Mouse (Mus musculus) thymus, adult 2 months (tissue): ENCODE measurements at regions not wholly inside any gene's neighbourhood (a gene's known extent, or its start where the extent isn't known, plus 50 kb on each side); places are given as distances from the start of the nearest gene placed in this dataset.

ENCODE experiments used
- CTCF ChIP-seq: fragments of 200-500 bp; IDR thresholded peaks from 2 replicates; pipeline ENCODE4 v1.5.1; 2012; ENCODE audit warnings: mild to moderate bottlenecking, control low read depth, low read length, moderate library complexity, borderline replicate concordance; ENCODE audit not compliant: control insufficient read depth, poor library complexity, insufficient read depth; ENCODE audit errors: extremely low read depth
- POLR2A ChIP-seq: fragments of 200-500 bp; IDR thresholded peaks from 2 replicates; pipeline ENCODE4 v1.6.1; 2012; ENCODE audit warnings: mild to moderate bottlenecking, low read length, control low read depth, moderate library complexity; ENCODE audit not compliant: control insufficient read depth, poor library complexity, insufficient read depth; ENCODE audit errors: extremely low read depth

- TF ChIP-seq CTCF (no peak), POLR2A (no peak)
Measured at GRCm38 (mm10) chr11:71581775-71582174, 167.9 kb upstream of the Wscd1 start.
